Mouse (Mus musculus) kidney, embryonic 14.5 days (tissue): Measurements from ENCODE around the gene Vat1. TPM values are rescaled to one million over a fixed set of nuclear protein-coding genes. Genes with fewer than 3 reads are reported as not detected.
"Not testable (repeated sequence)": the region's sequence is repeated elsewhere in the genome, so short reads cannot be mapped to it uniquely, and the experiment has no call there.

ENCODE experiments used
- ATAC-seq: fragments of 200-750 bp; cut with Nextera tagmentation; 2 replicates; pipeline ENCODE4 v1.8.0; 2017; ENCODE audit warnings: moderate number of reproducible peaks, mild to moderate bottlenecking, moderate TSS enrichment, moderate library complexity; ENCODE audit not compliant: low FRiP score, low TSS enrichment
- H3K27ac ChIP-seq: fragments of 300-500 bp; sonication (generic); 2 replicates; pipeline ENCODE4 v1.5.1; 2014; ENCODE audit warnings: low read depth, mild to moderate bottlenecking, low read length, moderate library complexity, mixed read lengths
- H3K27me3 ChIP-seq: fragments of 300-500 bp; sonication (generic); 2 replicates; pipeline ENCODE4 v1.6.1; 2014; ENCODE audit warnings: mild to moderate bottlenecking, low read length; ENCODE audit not compliant: control insufficient read depth, insufficient read depth
- H3K36me3 ChIP-seq: fragments of 300-500 bp; sonication (generic); 2 replicates; pipeline ENCODE4 v1.6.1; 2014; ENCODE audit warnings: low read length, mixed read lengths; ENCODE audit not compliant: control insufficient read depth, insufficient read depth
- H3K4me1 ChIP-seq: fragments of 300-500 bp; sonication (generic); 2 replicates; pipeline ENCODE4 v1.6.1; 2014; ENCODE audit warnings: low read length, mixed read lengths; ENCODE audit not compliant: control insufficient read depth, insufficient read depth
- H3K4me2 ChIP-seq: fragments of 300-500 bp; sonication (generic); replicated peaks from 2 replicates; pipeline ENCODE4 v1.6.1; 2014; ENCODE audit warnings: low read depth, mild to moderate bottlenecking, low read length
- H3K4me3 ChIP-seq: fragments of 300-500 bp; sonication (generic); 2 replicates; pipeline ENCODE4 v1.5.1; 2014; ENCODE audit warnings: mild to moderate bottlenecking, low read length
- H3K9ac ChIP-seq: fragments of 300-500 bp; sonication (generic); 2 replicates; pipeline ENCODE4 v1.6.1; 2014; ENCODE audit warnings: low read depth, mild to moderate bottlenecking, low read length, moderate library complexity
- H3K9me3 ChIP-seq: fragments of 300-500 bp; sonication (generic); 2 replicates; pipeline ENCODE4 v1.6.1; 2016; ENCODE audit warnings: low read length; ENCODE audit not compliant: control insufficient read depth
- WGBS: fragments of 180-500 bp; shearing (Covaris S2); extraction: QIAGEN DNeasy Blood & Tissue Kit; methylation state at CpG from one replicate; pipeline ENCODE4 v1.1.7; 2014; 5-methylcytosine and 5-hydroxymethylcytosine counted together
- polyA plus RNA-seq: library from polyadenylated mRNA; unstranded; fragments of >200 nt; fragmentation: Nextera tagmentation; extraction: Ambion mirVana; gene quantifications from 2 replicates; pipeline ENCODE4 v1.2.1, GENCODE M21; 2014

Gene Vat1
- polyA plus RNA-seq, 1 experiment from 2014 or later, result 25.0 TPM

DNA sequence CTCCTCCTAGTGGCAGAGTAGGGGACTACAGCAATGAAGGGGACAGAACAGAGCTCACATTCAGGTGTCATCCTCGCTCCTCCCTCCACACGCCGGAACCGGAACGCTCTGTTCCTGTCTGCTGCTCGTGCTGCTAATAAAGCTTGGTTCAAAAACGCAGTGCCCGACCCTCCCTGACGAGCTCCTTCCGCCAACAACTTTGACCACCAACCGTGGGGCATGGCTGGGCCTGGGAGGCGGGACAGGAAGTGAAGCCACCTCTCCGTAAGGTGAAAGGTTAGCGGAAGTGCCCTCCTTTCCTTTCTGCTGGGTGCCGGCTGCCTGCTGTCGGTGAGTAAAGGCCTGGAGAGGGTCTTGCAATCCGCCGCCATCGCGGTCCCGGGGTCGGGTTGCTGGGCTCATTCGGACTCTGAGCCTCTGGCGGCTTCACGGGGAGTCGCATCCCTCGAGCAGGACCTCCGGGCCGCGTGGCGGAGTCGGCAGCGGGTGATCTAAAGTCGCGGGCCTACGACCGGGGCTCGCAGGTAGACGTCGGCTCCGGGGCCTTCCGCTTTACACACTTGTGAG, 23.8 kb downstream of the Vat1 start, which contains the start of gene Rpl27:
TSS of gene Rpl27 (plus strand) at position 172 of the 567 bp plus-strand sequence.
- Histone ChIP-seq H3K4me2 (peak within 1 kb of the TSS; percentile 71), H3K36me3 (peaks cover 27% of the 10 kb centered on the region), H3K4me1 (peaks cover 6% of the 10 kb centered on the region; the same call in 1 of the 2 replicates), H3K27ac (peak within 1 kb of the TSS; percentile 86), H3K9ac (peak within 1 kb of the TSS; percentile 88), H3K9me3 (no peaks in the 10 kb centered on the region), H3K27me3 (no peaks in the 10 kb centered on the region), H3K4me3 (peak within 1 kb of the TSS; percentile 69)
- ATAC-seq, result peak; percentile 97
- WGBS, result under 1% methylated on average over 42 of the region's 42 CpGs

DNA sequence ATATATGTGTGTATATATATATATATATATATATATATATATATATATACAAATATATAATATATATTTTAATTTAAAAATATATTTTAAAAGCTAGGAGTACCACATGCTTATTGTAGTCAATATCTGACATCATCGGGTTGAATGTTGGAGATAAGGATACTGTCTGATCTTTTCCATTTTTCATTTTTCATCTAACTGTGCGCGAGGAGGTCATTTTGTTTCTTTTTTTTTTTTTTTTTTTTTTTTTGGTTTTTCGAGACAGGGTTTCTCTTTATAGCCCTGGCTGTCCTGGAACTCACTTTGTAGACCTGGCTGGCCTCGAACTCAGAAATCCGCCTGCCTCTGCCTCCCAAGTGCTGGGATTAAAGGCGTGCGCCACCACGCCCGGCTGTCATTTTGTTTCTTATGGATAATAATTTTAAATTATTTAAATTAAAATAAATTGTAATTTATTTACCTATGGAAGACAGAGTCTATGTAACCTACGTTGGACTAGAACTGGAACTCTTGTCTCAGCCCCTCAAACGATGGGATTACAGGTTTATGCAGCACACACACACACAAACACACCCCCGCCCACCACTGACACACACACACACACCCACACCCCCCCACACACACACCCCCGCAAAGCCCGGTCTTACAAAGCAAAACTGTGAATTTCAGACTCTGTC, 24.4 kb downstream of the Vat1 start:
- ATAC-seq, H3K27me3 ChIP-seq, H3K4me2 ChIP-seq, H3K27ac ChIP-seq, H3K4me1 ChIP-seq, H3K9ac ChIP-seq, H3K9me3 ChIP-seq: not testable (repeated sequence)
- H3K36me3 ChIP-seq, result peaks cover 27% of the 10 kb centered on the region
- peak overlapping the region; percentile 17; the same call in 1 of the 2 replicates for H3K4me3 ChIP-seq
- WGBS, result 38% methylated on average over 14 of the region's 15 CpGs

DNA sequence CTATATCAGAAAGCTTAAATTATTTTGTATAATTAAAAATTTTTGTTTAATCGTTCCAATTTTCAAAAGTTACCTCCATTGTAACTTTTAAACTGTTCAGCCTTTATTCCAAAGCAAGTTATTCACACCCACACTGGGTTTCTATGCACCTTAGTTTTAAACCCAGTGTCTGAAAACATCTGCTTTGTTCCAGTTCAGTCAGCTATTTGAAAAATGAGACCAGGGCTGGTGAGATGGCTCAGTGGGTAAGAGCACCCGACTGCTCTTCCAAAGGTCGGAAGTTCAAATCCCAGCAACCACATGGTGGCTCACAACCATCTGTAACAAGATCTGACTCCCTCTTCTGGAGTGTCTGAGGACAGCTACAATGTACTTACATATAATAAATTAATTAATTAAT, 28.0 kb downstream of the Vat1 start:
- not testable (repeated sequence) for H3K4me1 ChIP-seq, H3K27ac ChIP-seq, ATAC-seq, H3K27me3 ChIP-seq, H3K4me3 ChIP-seq, H3K9ac ChIP-seq, H3K4me2 ChIP-seq, H3K9me3 ChIP-seq
- H3K36me3 ChIP-seq, result peaks cover 23% of the 10 kb centered on the region
- 50% methylated on average over 3 of the region's 3 CpGs for WGBS

DNA sequence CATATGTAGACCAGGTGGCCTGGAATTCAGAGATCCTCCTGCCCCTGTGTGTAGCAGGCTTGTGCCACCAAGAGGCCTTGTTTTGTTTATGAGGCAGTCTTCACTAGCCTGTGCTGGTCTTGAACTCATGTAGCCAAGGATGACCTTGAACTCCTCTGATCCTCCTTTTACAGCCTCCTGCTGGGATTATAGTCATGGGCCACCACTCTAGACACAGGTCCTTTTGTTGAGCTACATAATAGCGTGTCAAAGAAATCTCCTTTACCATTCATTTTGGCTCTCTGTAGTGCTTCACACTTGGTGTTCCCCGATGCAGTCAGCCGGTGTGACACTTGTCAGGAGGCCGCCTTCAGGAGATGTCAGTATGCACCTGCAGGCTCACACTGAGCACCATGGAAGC, 29.1 kb downstream of the Vat1 start:
- peaks cover 30% of the 10 kb centered on the region for H3K36me3 ChIP-seq
- no peaks in the 10 kb centered on the region for H3K4me1 ChIP-seq
- no peak overlapping the region for H3K4me2 ChIP-seq
- H3K9me3 ChIP-seq, result no peaks in the 10 kb centered on the region
- no peak overlapping the region for H3K4me3 ChIP-seq
- no peak overlapping the region for H3K27ac ChIP-seq
- ATAC-seq, result no peak
- H3K9ac ChIP-seq, result no peak overlapping the region
- no peaks in the 10 kb centered on the region for H3K27me3 ChIP-seq
- 85% methylated on average over 4 of the region's 4 CpGs for WGBS

- H3K4me1 ChIP-seq, result no peaks in the 10 kb centered on the region
- no peak for ATAC-seq
- H3K9ac ChIP-seq, result no peak overlapping the region
- no peaks in the 10 kb centered on the region for H3K9me3 ChIP-seq
- no peak overlapping the region for H3K4me3 ChIP-seq
- H3K36me3 ChIP-seq, result peaks cover 41% of the 10 kb centered on the region
- 86% methylated on average over 4 of the region's 4 CpGs for WGBS
- no peak overlapping the region for H3K27ac ChIP-seq
- no peaks in the 10 kb centered on the region for H3K27me3 ChIP-seq
- H3K4me2 ChIP-seq, result no peak overlapping the region
Measured at GRCm38 (mm10) chr11:101435831-101436230, 30.2 kb downstream of the Vat1 start.

GRCm38 (mm10) chr11:101433396-101433795, 32.6 kb downstream of the Vat1 start:
- Histone ChIP-seq H3K4me3 (no peak overlapping the region), H3K4me2 (no peak overlapping the region), H3K27ac (no peak overlapping the region), H3K9me3 (no peaks in the 10 kb centered on the region), H3K27me3 (no peaks in the 10 kb centered on the region), H3K4me1 (no peaks in the 10 kb centered on the region), H3K36me3 (peaks cover 55% of the 10 kb centered on the region), H3K9ac (no peak overlapping the region)
- WGBS, result 92% methylated on average over 13 of the region's 13 CpGs
- no peak for ATAC-seq

DNA sequence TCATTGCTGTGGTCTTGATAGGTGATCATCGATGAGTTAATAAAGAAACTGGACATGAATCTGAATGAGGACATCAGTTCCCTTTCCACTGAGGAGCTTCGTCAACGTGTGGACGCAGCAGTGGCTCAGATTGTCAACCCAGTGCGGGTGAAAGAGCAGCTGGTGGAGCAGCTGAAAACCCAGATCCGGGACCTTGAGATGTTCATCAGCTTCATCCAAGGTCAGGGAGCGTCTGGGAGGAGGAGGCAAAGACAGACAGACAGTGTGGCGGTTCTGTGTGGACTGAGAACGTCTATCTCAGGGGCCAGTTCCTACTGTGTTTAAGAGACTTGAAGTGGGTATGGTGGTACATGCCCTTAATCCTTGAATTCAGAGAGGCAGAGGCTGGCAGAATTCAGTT, 34.7 kb downstream of the Vat1 start:
- Histone ChIP-seq H3K27me3 (no peaks in the 10 kb centered on the region), H3K4me2 (no peak overlapping the region), H3K9ac (no peak overlapping the region), H3K4me3 (no peak overlapping the region), H3K4me1 (peaks cover 7% of the 10 kb centered on the region), H3K9me3 (no peaks in the 10 kb centered on the region), H3K36me3 (peaks cover 55% of the 10 kb centered on the region), H3K27ac (no peak overlapping the region)
- WGBS, result 91% methylated on average over 9 of the region's 9 CpGs
- no peak for ATAC-seq

- H3K4me1 ChIP-seq, result peaks cover 19% of the 10 kb centered on the region
- H3K27me3 ChIP-seq, result no peaks in the 10 kb centered on the region
- H3K36me3 ChIP-seq, result peaks cover 18% of the 10 kb centered on the region
- H3K9ac ChIP-seq, result peak overlapping the region; percentile 82
- H3K27ac ChIP-seq, result no peak overlapping the region
- WGBS, result 63% methylated on average over 8 of the region's 8 CpGs
- peak overlapping the region; percentile 78 for H3K4me2 ChIP-seq
- H3K4me3 ChIP-seq, result peak overlapping the region; percentile 95
- no peak for ATAC-seq
- H3K9me3 ChIP-seq, result no peaks in the 10 kb centered on the region
Measured at GRCm38 (mm10) chr11:101426165-101426564, 39.9 kb downstream of the Vat1 start.
